Mouse (Mus musculus): ENCODE measurements around the gene As3mt. TPM values are rescaled to one million over a fixed set of nuclear protein-coding genes. Genes with fewer than 3 reads are reported as not detected.
A peak's percentile ranks its signal among the peaks of the same experiment; 100 is the strongest.

The As3mt gene
- total and polyA plus RNA-seq, 3 experiments, result 0.49 TPM; not detected in 2

GRCm38 (mm10) chr19:46675641-46676040 lies 31.6 kb upstream of the As3mt start:
- Histone ChIP-seq H3K27me3 (ENCODE audit: insufficient read depth, low read length) (peaks cover 62% of the 10 kb centered on the region), H3K36me3 (replicated peaks) (no peaks in the 10 kb centered on the region), H3K9me3 (replicated peaks) (no peaks in the 10 kb centered on the region), H3K4me3 (ENCODE audit: low read depth, low read length) (no peak overlapping the region), H3K4me1 (ENCODE audit: insufficient read depth, low read depth, low read length) (peaks cover 14% of the 10 kb centered on the region)
- ATAC-seq (ENCODE audit: extremely low read depth, insufficient number of reproducible peaks, low FRiP score, poor library complexity, severe bottlenecking), result no peak
- DNase-seq (ENCODE audit: low spot score), result no peak
- TF ChIP-seq CTCF (IDR thresholded peaks at IDR 0.05; ENCODE audit: low read depth, low read length) (no peak), GATA2 (IDR thresholded peaks at IDR 0.05; ENCODE audit: borderline replicate concordance, low read depth, low read length) (no peak), TAL1 (conservative IDR thresholded peaks at IDR 0.05; ENCODE audit: low read depth, low read length) (no peak), GATA1 (IDR thresholded peaks at IDR 0.05; ENCODE audit: borderline replicate concordance, low read length) (no peak), POLR2AphosphoS5 (IDR thresholded peaks at IDR 0.05; ENCODE audit: insufficient replicate concordance, low read depth, low read length) (no peak)

GRCm38 (mm10) chr19:46679720-46680383 lies 27.4 kb upstream of the As3mt start:
- peaks cover 47% of the 10 kb centered on the region for H3K27me3 ChIP-seq (ENCODE audit: insufficient read depth, low read length)
- no peak for TF ChIP-seq CTCF (IDR thresholded peaks at IDR 0.05; ENCODE audit: low read depth, low read length)
- no peak for TF ChIP-seq GATA2 (IDR thresholded peaks at IDR 0.05; ENCODE audit: borderline replicate concordance, low read depth, low read length)
- no peak for TF ChIP-seq POLR2AphosphoS5 (IDR thresholded peaks at IDR 0.05; ENCODE audit: insufficient replicate concordance, low read depth, low read length)
- TF ChIP-seq TAL1 (conservative IDR thresholded peaks at IDR 0.05; ENCODE audit: low read depth, low read length), result no peak
- TF ChIP-seq GATA1 (IDR thresholded peaks at IDR 0.05; ENCODE audit: borderline replicate concordance, low read length), result no peak
- no peaks in the 10 kb centered on the region for H3K9me3 ChIP-seq (replicated peaks)
- DNase-seq (ENCODE audit: low spot score) (no peak), ATAC-seq (ENCODE audit: extremely low read depth, insufficient number of reproducible peaks, low FRiP score, poor library complexity, severe bottlenecking) (no peak)
- no peak overlapping the region for H3K4me3 ChIP-seq (ENCODE audit: low read depth, low read length)
- H3K36me3 ChIP-seq (replicated peaks), result no peaks in the 10 kb centered on the region
- H3K4me1 ChIP-seq (ENCODE audit: insufficient read depth, low read depth, low read length), result peaks cover 10% of the 10 kb centered on the region

GRCm38 (mm10) chr19:46689460-46690372 lies 17.5 kb upstream of the As3mt start, which contains the start of gene Borcs7:
TSS of gene Borcs7 (plus strand) at chr19:46689906.
- TF ChIP-seq POLR2AphosphoS5 (IDR thresholded peaks at IDR 0.05; ENCODE audit: insufficient replicate concordance, low read depth, low read length) (no peak), GATA1 (IDR thresholded peaks at IDR 0.05; ENCODE audit: borderline replicate concordance, low read length) (no peak), GATA2 (IDR thresholded peaks at IDR 0.05; ENCODE audit: borderline replicate concordance, low read depth, low read length) (no peak), CTCF (IDR thresholded peaks at IDR 0.05; ENCODE audit: low read depth, low read length) (no peak), TAL1 (conservative IDR thresholded peaks at IDR 0.05; ENCODE audit: low read depth, low read length) (no peak)
- peak; percentile 83 for DNase-seq (ENCODE audit: low spot score)
- no peaks in the 10 kb centered on the region for H3K27me3 ChIP-seq (ENCODE audit: insufficient read depth, low read length)
- H3K9me3 ChIP-seq (replicated peaks), result no peaks in the 10 kb centered on the region
- peak; percentile 68 for ATAC-seq (ENCODE audit: extremely low read depth, insufficient number of reproducible peaks, low FRiP score, poor library complexity, severe bottlenecking)
- H3K4me3 ChIP-seq (ENCODE audit: low read depth, low read length), result peak within 1 kb of the TSS; percentile 85
- H3K4me1 ChIP-seq (ENCODE audit: insufficient read depth, low read depth, low read length), result peaks cover 21% of the 10 kb centered on the region
- peaks cover 27% of the 10 kb centered on the region for H3K36me3 ChIP-seq (replicated peaks)

- Histone ChIP-seq H3K27me3 (ENCODE audit: insufficient read depth, low read length) (no peaks in the 10 kb centered on the region), H3K4me1 (ENCODE audit: insufficient read depth, low read depth, low read length) (peaks cover 21% of the 10 kb centered on the region), H3K4me3 (ENCODE audit: low read depth, low read length) (peak overlapping the region; percentile 85), H3K36me3 (replicated peaks) (peaks cover 34% of the 10 kb centered on the region), H3K9me3 (replicated peaks) (no peaks in the 10 kb centered on the region)
- TF ChIP-seq TAL1 (conservative IDR thresholded peaks at IDR 0.05; ENCODE audit: low read depth, low read length), result no peak
- TF ChIP-seq POLR2AphosphoS5 (IDR thresholded peaks at IDR 0.05; ENCODE audit: insufficient replicate concordance, low read depth, low read length), result no peak
- TF ChIP-seq CTCF (IDR thresholded peaks at IDR 0.05; ENCODE audit: low read depth, low read length), result no peak
- no peak for TF ChIP-seq GATA2 (IDR thresholded peaks at IDR 0.05; ENCODE audit: borderline replicate concordance, low read depth, low read length)
- TF ChIP-seq GATA1 (IDR thresholded peaks at IDR 0.05; ENCODE audit: borderline replicate concordance, low read length), result no peak
- DNase-seq (ENCODE audit: low spot score) (no peak), ATAC-seq (ENCODE audit: extremely low read depth, insufficient number of reproducible peaks, low FRiP score, poor library complexity, severe bottlenecking) (no peak)
Measured at GRCm38 (mm10) chr19:46690387-46690786, 16.9 kb upstream of the As3mt start.

GRCm38 (mm10) chr19:46691078-46691477 lies 16.2 kb upstream of the As3mt start:
- Histone ChIP-seq H3K27me3 (ENCODE audit: insufficient read depth, low read length) (no peaks in the 10 kb centered on the region), H3K4me3 (ENCODE audit: low read depth, low read length) (no peak overlapping the region)
- no peak for TF ChIP-seq CTCF (IDR thresholded peaks at IDR 0.05; ENCODE audit: low read depth, low read length)
- TF ChIP-seq GATA2 (IDR thresholded peaks at IDR 0.05; ENCODE audit: borderline replicate concordance, low read depth, low read length), result no peak
- no peak for TF ChIP-seq POLR2AphosphoS5 (IDR thresholded peaks at IDR 0.05; ENCODE audit: insufficient replicate concordance, low read depth, low read length)
- TF ChIP-seq GATA1 (IDR thresholded peaks at IDR 0.05; ENCODE audit: borderline replicate concordance, low read length), result no peak
- TF ChIP-seq TAL1 (conservative IDR thresholded peaks at IDR 0.05; ENCODE audit: low read depth, low read length), result no peak

GRCm38 (mm10) chr19:46693146-46693545 lies 14.1 kb upstream of the As3mt start:
- no peak overlapping the region for H3K4me3 ChIP-seq (ENCODE audit: low read depth, low read length)
- H3K36me3 ChIP-seq (replicated peaks), result peaks cover 54% of the 10 kb centered on the region
- H3K4me1 ChIP-seq (ENCODE audit: insufficient read depth, low read depth, low read length), result peaks cover 28% of the 10 kb centered on the region
- no peak for ATAC-seq (ENCODE audit: extremely low read depth, insufficient number of reproducible peaks, low FRiP score, poor library complexity, severe bottlenecking)
- DNase-seq (ENCODE audit: low spot score), result no peak
- TF ChIP-seq GATA1 (IDR thresholded peaks at IDR 0.05; ENCODE audit: borderline replicate concordance, low read length), result no peak
- TF ChIP-seq POLR2AphosphoS5 (IDR thresholded peaks at IDR 0.05; ENCODE audit: insufficient replicate concordance, low read depth, low read length), result no peak
- no peak for TF ChIP-seq TAL1 (conservative IDR thresholded peaks at IDR 0.05; ENCODE audit: low read depth, low read length)
- no peaks in the 10 kb centered on the region for H3K9me3 ChIP-seq (replicated peaks)
- no peaks in the 10 kb centered on the region for H3K27me3 ChIP-seq (ENCODE audit: insufficient read depth, low read length)

More at GRCm38 (mm10) chr19:46691078-46691477, 16.2 kb upstream of the As3mt start:
- peaks cover 39% of the 10 kb centered on the region for H3K36me3 ChIP-seq (replicated peaks)
- no peak for DNase-seq (ENCODE audit: low spot score)
- H3K4me1 ChIP-seq (ENCODE audit: insufficient read depth, low read depth, low read length), result peaks cover 21% of the 10 kb centered on the region
- H3K9me3 ChIP-seq (replicated peaks), result no peaks in the 10 kb centered on the region
- ATAC-seq (ENCODE audit: extremely low read depth, insufficient number of reproducible peaks, low FRiP score, poor library complexity, severe bottlenecking), result no peak

All from G1E (cell line).